Mouse (Mus musculus) heart, adult 9 months (tissue): ENCODE measurements around the gene Adtrp.
A peak's percentile ranks its signal among the peaks of the same experiment; 100 is the strongest.

Experiments
- DNase-seq, 2 experiments: peaks; one replicate each; pipeline ENCODE4 v3.0.0; 2022; ENCODE audit warnings: low spot score in 2 of 2

Adtrp gene

DNA sequence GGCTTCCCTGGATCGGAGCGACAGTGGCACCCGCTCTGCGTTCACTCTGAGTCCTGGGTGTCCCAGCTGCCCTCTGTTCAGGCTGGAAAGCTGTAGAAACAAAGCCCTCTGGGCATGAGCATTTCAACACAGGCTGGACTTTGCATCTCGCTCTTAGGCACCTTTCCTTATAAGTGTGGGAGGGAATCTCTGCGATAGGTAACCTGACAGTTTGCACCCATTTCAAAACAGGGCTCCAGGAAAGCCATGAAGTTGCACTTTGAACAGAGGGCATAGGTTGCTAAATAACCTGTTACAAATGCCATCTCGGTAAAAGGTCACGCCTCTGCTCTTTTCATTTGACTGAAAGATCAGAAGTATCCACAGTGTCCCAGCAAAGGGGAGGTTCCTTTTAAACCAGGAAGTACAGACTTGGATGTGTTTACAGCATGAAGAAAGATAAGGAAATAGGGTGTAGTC lies 19.2 kb downstream of the Adtrp start:
- no peak for DNase-seq

DNA sequence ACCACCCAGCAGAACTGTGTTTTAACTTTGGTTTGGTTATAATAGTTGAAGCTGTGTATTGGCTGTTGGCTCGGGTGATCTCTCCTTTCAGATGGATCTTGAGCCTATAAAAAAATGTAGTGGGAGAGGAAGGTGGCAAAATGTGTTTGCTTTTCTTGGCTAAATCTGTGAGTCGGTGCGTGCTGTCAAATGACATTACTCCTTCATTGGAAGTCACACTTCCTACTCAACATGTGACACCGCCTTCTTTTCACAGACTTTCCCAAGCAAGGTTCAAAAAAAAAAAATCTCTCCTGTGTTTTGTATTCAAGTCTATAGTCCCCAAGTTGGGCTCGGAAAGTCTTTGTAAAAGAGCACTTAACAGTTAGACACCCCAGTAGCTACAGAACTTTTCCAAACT lies 19.9 kb downstream of the Adtrp start:
- no peak for DNase-seq

DNA sequence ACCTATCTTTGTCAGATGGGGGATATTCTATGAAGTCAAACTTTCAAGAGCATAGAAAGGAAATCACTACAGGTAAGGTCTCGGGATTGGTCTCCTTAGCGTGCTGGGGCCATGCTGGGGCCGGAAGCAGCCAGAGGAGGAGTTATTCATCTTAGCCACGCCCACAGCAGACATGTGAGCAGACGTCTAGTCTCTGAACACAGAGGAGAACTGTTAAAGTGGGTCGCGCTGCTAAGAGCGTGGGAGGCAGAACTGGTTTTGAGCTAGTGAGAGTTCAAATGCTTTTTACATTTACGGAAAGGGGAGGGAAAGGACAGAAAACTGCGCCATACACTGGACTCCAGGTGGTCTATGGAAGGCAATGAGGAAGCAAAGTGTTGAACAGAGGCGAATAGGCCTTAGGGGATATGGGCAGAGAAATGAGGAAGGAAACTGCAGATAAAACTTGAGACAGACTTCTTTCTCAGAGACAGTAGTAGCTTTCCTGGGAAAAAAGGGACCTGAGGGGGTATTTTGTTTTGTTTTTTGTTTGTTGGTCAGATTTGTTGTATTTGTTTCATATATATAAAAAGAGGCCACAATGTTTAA lies 22.0 kb downstream of the Adtrp start:
- no peak for DNase-seq

DNA sequence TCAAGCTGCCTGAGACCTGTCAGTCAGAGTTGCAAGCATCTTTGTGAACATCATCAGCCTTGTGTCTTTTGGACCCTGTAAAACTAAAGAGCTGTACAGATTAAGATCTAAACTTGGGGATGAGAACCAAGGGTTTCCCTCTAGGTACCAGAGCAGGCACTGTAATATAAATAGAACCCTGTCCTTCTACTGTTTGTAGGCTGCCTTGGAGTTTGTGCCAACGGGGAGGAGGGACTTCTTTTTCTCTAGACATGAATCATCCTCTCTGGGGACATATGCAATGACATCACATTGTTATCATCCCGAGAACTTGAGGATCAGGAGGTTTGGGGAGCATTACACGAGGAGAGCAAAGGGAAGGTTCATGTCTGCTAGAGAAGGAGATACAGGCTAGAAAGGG lies 24.4 kb downstream of the Adtrp start:
- peak in 1 of 2 experiments; percentile 17 for DNase-seq

DNA sequence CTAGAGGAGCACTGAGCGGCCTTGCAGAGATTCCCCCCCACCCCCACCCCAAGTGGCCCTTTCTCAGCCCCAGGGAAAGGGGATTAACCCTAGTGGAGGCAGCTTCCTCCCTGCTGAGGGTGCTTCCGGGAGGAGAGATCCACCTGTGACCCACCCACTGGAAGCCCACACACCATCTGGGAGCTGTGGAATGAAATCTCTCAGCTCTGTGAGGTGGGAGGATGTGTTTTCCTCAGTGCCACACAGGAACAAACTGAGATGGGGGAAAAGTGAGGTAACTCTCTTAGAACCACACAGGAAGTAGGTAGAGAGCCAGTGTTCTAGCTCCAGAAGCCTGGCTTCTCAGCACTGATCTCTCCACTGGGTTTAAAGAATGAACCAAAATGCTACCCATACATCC lies 24.9 kb downstream of the Adtrp start:
- no peak for DNase-seq

DNA sequence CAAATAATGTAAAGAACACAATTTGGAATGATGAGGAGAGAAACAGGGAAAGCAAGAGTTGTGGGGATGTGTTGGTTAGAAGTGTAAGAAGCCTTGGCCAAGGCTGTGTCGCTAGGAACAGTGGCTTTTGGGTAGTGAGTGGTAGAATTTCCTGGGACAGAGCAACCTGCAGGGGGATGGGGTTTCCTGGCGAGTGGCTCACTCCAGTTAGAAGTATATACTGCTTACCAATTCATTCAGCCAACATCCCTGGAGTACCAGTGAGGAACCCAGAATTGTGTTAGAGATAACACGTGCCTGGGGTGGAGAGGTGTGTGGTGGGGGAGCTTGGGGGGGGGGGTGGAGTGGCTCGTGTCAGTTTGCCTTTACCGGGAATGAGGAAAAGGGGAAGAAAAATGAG lies 25.4 kb downstream of the Adtrp start:
- no peak for DNase-seq

DNA sequence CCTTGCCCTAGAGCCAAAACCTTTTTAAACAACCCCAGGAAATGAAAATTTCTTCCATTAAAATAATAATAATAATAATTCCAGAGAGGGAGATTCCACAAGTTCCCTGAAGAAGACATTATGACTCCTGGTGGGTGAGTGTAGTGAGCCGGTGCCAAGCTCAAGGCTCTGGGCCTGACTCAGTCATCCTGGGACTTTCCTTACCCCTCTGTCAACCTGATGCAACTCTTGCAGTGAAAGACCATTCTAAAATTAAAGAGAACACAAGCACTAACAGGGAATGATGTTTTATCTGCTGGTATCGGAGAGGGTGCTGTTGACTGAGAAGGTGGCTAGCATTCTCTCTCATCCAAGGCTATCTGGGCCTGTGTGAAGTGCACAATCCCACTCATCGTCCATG lies 26.5 kb downstream of the Adtrp start:
- DNase-seq, result no peak

DNA sequence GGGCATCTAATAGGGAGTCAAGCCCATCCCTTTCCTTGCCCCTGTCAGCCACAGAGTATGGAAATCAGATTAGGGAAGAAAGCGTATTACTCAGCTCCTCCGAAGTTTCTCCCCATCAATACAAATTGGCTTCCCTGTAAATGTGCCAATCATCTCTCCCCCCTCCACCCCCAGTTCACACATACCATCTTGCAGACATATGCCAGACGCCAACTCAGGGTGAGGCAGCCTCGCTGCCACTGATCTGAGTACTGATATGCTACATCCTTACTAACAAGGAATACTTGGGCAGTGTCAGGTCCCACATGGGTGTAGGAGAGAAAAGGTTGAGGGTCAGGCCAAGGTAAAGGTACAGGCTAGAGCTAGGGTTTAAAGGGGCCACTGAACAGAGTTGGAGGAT lies 27.6 kb downstream of the Adtrp start:
- no peak for DNase-seq

DNA sequence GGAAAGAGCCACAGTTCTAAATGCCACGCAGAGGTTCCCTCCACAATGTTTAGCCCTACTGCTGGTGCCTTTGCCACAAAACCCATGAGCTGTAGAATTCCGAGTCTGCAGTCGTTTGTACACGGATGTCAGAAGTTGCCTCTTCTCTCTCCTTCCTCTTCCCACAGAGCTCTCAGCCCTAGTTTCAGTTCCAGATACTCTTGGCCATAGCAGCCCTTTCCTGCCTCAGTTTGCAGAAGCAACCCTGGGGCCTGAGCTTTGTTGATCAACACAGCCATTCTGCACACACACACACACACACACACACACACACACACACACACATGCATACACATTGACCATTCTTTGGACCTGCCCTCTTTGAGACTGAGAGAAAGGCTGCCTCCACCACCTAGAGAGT lies 28.0 kb downstream of the Adtrp start:
- peak in 1 of 2 experiments; percentile 12 for DNase-seq

DNA sequence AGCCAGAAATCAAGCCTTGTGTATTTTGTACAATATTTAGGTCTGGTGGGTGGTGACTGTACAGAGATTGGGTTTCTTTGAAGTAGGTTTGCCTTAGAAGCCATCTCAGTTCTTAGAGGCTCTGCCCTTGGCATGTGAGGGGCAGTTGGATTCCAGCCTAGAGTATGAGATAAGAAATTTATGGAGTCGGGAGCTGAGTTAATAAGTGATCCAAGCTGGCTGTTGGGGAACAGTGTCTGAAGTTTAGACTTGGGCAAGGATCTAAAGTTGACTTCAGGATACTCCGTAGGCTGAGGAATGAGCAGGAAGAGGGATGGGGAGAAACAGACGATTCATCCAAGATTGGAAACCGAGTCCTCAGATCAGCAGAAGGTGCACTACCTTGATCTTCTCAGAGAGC lies 29.9 kb downstream of the Adtrp start:
- DNase-seq, result no peak

DNA sequence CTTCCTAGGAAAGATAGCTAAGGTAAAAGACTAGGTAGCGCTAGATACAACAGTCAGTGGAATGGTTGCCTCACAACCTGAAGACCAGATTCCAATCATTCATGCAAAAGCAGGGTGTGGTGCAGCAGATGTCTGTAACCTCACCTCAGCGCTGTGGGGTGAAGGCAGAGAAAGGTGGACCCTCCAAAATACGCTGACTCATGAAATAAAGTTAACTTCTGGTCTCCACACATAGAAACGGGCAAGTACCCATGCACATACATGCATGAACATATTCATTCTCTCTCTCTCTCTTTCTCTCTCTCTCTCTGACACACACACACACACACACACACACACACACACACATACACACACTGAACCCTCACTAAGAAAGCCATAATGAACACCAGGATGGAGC lies 30.8 kb downstream of the Adtrp start:
- DNase-seq, result no peak

DNA sequence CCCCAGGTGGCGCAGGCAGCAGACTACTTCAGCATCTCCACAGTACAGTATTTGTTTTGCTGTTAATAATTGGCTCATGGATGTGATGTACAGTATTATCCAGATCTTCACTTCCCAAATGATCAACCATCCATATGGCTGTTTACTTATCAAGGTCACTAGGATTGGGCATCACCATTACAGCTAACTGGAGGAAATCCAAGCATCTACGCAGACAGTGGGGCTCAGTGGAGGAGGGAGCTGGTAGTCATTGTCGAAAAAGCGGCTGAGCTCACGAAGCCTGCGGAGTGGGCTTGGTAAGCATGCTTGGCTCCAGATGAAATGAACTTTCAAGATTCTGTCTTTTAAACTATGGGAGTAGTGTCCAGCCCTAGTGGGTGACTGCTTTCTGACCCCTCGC lies 36.7 kb downstream of the Adtrp start:
- DNase-seq, result no peak

DNA sequence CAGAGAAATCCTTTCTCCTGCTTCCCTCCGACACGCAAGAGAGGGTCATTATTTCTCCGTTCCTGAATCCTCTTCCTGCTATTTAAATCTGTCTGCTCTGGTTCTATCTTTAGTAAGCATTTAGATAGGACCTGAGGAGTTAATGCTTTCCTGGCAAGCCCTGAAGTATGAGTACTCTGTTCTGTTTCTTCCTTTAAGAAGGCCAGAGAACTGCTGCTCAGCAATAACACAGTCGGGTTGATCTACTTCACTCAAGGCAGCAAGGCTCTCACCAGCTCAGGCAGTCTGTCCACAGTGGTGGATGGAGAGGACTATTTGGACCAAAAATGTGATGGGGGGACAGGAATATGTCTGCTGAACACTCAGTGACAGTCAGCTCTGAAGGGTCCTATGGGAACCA lies 39.7 kb downstream of the Adtrp start:
- no peak for DNase-seq

DNA sequence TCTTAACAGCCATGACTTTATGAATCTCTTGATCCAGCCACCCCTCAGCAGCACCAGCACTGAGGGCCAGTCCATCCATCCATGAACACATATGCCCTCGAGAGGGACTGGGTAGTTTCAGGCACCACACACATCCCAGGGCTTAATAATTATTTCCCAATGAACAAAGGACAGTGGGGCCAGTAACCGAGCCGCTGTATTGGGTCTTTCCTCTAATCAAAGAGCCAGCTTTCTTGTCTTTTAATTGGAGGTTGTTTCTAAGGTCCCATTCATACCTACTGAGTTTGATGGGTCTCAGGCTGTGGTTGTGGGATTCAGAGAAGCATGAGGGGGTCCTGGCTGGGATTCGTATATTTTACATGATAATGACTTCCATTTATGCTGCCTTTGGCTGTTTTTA lies 40.2 kb downstream of the Adtrp start:
- no peak for DNase-seq

DNA sequence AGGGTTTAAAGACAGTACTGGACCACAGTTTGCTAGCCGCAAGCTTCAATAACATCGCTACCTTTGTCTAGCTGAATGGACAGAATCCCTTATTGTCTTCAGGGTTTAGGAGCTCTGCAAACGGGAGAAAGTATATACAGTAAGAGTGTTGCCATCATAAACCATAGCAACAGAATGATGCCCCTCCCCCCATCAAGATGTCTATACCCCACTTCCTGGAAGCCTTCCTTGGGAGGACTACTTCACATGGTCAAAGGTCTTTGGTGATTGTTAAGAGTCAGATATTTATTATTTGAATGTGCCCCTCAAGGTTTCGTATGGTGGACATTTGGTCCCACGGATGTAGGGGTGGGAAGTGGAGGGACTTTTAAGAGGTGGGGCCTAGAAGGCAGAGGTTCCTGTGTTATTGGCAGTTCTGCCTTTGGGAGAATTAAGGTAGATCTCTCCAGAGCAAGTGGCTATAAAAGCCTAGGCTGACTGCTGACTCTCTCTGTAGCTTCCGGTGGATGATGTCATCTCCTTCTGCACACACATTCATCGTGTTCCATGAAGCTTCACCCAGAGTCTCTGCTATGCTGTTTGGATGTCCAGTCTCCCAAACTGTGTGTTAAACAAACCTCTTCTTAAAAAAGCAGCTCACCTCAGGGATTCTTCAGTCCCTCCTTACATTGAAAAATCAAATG lies 42.2 kb downstream of the Adtrp start:
- DNase-seq, result no peak

DNA sequence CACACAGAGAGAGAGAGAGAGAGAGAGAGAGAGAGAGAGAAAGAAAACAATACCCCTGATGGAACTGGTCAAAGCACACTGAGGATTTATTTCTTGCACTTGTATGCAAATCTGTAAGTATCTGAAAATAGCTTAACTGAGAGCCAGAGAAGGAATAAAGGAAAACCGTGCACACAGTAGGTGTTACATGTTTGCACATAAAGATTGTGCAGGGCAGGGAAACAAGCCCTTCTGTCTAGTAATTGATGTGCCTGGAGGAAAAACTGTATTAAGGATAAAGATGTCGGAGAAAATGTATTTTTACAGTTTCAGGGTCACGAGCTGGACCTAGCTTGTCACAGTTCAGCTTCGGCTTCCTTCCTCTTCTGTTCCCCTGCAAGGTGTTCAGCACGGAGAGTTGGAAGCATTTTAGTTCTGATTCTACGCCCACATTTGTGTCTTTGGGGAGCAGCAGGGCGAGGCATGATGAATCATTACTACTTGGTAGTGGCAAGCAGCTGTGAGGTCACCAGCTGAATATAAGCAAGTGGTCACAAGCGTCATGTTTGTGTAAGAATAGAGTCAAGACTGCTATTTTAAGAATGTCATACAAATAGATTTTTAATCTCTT lies 43.7 kb downstream of the Adtrp start:
- DNase-seq, result no peak

DNA sequence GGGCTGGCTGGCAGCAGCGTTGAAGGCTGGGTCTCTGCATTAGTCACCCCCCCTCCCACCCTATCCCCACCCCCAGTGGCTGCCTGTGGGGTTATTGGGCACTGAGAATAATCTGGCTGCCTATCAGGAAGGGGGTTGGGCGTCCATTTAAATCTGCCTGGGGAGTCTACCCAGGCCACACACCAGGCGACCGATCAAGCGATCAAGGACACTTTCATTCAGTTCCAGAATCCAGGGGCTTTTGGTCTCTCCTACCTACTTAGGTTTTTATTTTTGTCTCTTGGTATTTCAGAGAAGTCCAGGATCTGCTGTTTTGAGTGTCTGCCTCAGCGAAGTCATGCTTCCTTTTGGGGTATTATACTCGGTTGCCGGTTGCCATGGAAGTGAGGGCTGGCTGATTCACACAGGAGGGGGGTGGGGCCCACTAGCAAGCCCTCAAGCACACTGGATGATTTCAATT lies 46.3 kb downstream of the Adtrp start:
- no peak for DNase-seq

DNA sequence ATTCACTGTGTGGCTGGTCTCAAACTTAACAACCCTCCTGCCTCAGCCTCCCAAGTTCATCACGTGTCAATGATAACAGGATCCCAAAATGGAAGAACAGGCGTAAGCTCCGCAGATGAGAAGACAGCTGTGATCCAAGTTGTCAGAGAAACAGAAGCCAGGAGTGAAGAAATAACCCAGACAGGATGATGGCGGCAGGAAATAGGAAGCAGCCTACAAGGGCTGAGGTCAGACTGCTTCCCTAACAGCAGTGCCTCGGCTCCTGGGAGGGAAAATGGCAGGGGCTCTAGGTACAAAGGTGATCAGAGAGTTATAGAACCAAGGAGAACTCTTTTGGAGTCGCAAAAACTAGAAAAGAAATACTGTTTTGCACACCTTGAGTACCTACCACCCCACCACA lies 54.6 kb downstream of the Adtrp start:
- no peak for DNase-seq

DNA sequence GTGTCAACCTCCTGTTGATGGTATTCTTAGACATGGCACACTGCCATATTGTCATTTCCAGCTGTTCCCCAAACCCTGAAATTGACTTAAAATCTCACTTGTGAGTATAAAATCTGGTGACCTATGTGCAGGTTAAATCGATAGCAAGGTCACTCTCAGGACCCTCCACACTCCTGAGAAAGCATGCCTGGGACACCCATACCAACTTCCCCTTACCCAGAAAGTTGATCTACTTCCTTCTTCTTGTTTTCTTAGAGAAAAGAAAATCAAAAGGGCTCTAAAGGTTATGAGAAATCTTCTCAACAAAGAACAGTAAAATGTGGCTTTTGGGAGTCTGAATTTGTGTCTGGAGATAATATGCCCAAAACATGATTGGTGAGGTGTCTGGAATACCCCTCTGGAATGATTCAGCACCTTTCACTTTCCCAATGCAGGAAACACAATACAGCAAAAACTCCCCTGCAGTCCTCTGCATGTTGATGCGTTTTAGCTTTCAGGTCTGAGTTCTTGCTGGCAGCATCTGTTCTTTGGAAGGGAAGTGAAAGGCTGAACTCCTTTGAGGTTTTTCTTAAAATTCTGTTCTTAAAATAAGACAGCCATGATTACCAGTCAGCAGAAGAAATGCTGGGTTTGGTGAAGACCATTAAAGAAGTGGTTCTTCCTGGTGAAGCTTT lies 59.5 kb downstream of the Adtrp start:
- DNase-seq, result no peak

DNA sequence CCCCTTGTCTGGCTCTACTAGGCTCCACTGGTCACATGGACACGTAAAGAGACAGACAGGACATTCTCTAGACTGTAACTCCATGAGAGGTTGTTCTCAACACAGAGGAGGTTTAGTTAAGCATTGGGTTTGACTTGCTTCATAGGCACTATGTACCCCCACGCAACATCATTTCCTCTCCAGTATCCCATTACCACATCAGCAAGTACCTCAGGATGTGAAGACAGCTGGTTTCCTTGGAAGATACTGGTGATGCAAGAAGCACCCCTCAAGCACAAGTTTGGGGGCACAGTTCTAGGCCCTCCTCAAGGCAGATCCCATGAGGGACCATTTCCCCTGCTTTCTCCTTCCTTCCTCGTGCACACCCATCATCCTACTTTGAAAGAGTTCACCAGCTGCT lies 60.8 kb downstream of the Adtrp start:
- DNase-seq, result no peak

DNA sequence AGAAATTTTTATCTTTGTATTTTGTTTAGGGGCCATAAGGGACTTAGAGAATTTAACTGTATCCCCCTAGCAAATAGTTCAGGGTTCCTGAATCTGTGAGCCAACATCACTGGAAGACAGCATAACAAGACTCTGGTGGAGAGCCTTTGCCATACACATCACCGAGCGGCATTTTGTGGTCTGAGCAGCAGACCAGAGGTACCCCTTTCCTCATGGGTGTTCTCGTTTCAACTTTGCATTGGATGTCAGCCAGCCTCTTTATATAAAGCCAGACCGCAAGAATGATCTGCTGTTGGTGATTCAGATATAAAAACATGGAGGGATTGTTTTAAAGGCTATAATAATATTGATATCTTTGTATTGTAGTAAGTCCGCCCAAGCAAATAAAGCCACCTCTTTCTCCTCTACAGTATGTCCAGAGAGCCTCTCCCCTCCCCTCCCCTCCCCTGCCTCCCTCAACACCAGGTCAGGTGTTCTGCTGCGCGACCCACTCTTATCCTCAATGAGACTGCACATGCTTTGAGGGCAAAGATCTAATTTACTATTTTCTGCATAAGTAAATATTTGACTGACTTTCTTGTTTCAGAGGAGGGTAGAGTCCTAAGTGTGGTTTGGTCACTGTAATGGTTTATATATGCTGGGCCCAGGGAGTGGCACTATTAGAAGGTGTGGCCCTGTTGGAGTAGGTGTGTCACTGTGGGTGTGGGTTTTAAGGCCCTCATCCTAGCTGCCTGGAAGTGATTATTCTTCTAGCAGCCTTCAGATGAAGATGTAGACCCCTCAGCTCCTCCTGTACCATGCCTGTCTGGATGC lies 62.4 kb downstream of the Adtrp start:
- DNase-seq, result no peak

DNA sequence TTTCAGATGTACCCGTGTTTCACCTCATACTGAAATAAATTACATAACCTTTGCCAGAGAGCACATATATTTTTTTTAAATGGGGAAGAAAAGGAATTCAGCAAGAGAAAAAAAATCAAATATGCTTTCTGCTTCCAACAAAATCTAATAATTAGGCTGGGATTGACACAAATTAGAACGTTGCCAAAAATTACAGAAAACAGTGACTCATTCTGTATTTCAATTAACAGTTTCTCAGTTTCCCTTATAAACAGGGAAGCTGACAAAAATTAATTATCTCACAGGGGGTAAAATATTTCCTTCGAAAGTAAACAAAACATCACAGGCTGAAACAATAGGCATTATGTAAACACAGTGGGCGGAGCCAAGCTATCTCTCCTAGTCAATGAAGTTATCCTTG lies 67.2 kb downstream of the Adtrp start:
- DNase-seq, result no peak
